Mouse (Mus musculus) cerebellum, adult 18-20 months (tissue): ENCODE data around the gene Selplg.
"Not testable (repeated sequence)": the region's sequence is repeated elsewhere in the genome, so short reads cannot be mapped to it uniquely, and the experiment has no call there.

ENCODE experiments used
- DNase-seq, 2 experiments: peaks; one replicate each; pipeline ENCODE4 v3.0.0; 2021

Gene Selplg

DNA sequence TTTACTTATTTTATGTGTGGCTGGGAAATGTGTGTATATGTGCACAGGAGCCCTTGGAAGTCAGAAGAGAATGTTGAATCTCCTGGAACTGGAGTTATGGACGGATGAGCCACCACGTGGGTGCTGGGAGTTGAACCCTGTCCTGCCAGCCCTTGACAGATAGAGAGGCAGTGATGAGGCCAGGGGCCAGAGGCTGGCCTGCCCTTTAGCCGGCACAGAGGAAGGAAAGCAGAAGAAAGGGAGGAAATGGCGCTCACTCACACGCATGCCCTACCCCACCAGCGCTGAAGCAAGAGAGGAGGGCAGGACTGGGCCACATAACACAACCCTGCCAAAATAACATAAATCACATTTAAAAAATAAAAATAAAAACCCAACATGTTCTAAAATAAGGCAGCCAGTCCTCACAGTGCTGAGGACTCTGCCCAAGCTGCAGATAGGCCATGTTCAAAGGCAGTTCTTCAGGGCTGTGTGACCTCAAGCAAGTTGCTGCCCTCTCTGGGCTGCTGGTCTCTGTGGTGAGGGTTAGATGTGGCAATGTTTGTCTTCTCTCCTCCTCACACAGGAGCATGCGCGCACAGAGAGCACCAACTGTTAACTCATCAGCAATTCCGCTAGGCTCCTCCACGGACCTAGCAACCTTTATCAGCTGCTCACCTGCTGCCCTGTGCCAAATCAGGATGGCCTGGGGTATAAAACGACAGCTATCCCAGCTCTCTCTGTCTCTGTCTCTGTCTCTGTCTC is 41.8 kb downstream of the Selplg start:
- DNase-seq = no peak

DNA sequence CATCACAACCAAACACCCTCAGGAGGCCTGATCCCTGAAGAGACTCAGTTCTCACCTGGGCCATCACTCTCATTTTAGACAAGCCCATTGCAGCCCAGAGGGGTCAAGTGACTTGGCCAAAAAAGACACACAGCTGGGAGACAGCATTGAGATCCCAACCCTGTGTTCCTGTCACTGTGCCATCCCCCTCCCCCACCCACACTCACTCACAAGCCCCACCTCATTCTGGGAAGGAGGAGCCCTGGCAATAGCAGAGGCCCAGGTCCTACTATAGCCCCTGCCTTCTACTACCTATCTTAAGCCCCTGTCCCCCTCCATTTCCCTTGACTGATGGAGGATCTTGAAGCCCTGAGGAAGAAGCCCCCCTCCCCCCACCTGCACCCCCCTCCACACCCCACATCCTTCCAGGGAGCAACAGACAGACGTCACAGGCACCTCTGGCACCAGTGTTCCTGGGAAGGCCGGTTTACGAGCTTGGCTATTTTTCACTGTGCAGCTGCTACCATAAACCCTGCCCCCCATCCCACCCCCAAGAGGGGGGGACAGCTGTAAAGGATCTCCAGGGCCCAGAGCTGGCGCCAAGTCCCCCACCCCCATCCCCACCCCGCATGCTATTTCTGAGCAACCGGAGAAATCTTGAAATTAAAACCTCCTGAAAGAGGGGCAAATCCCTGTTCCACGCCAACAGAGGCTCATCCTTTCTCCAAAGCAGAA is 43.2 kb downstream of the Selplg start:
- DNase-seq = no peak

DNA sequence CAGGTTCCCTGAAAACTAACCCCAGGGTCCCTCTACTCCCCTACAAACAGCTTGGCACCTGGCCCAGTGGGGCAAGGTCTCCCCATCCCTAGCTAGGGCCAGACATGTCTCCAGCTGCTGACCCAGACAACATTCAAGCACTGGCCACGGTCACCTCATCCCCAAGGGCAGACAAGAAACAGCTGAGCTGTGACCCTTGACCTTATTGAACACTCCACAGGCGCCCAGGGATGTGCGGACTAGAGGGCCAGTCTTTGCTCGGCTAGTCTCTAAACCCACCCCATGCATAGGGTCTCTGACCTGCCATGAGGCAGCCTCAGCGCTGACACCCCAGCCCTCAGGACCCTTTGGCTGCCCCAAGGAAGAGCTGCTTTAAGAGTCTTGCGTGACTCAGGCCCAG is 43.8 kb downstream of the Selplg start:
- no peak for DNase-seq

DNA sequence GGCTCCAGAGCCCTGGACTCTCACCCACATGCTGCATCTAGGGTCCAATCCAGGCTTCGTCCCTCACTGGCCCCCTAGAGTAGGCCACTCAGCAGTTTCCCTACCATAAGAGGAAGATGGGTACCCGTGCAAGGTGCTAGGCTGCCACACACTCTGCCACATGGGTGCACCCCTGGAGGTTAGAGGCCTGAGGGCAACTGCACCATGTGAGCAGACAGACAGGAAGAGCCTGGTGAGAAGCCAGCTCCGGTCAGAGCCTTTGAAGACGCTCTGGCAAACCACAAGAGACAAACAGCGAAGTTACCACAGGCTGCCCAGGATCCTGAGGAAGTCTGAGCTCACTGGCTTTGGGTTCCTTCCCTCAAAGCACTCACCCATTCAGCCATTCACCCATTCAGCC is 45.5 kb downstream of the Selplg start:
- DNase-seq = no peak

DNA sequence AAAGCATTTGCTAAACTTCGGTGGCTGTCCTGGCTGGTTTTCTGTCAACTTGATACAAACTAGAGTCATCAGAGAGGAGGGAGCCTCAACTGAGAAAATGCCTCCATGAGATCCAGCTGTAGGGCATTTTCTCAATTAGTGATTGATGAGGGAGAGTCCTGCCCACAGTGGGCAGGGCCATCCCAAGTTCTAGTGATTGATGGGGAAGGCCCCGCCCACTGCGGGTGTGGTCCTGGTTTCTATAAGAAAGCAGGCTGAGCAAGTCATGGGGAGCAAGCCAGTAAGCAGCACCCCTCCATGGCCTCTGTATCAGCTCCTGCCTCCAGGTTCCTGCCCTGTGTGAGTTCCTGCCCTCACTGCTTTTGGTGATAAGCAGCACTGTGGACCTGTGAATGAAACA is 48.3 kb downstream of the Selplg start:
- DNase-seq = not testable (repeated sequence)

DNA sequence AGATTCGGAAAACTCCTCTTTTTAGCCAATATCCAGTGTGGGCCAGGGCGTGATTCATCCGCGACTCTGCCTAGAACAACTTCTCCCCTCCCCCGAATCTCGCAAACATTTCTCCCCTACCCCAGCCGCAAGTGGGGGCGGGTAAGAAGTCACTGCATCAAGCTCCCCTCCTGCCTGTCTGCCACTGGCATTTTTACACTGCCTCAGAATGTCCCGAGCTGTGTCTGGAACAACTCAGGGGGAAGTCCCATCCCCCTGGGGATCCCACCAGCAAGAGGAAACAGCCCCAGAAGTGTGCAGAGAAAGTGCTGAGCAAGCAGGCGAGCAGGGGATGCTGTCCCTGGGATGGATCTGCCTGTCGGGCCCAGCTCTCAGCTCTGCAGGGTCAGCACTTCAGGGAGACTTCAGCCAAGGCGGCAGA is 48.9 kb downstream of the Selplg start:
- DNase-seq = no peak

DNA sequence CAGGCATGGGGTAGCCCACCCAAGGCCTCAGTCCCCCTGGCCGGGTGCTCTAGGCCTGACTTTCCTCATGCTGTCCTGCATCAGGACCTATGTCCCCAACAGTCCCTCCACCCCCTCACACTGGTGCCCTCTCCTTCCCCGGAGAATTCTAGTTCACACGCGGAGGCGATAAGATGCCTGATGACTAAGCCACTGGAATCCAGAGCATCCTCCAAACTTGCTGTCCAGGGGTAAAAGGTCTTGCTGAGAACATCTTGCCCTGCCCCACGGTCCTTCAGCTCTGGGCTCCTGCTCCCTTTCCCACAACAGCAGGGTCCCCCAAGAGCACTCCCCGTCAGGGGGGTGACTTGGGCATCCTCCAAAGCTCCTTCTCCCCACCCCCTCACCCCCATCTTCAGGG is 49.8 kb downstream of the Selplg start:
- no peak for DNase-seq

DNA sequence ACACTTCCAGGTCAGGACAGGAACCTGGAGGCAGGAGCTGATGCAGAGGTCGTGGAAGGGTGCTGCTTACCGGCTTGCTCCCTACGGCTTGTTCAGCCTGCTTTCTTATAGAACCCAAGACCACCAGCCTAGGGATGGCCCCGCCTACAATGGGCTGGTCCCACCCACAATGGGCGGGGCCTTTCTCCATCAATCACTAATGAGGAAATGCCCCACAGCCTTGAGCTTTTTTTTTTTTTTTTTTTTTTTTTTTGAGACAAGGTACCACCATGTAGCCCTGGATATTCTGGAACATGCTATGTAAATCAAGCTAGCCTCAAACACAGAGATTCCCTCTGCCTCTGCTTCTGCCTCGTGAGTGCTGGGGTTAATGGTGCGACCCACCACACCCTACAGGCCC is 50.6 kb downstream of the Selplg start:
- no peak for DNase-seq

DNA sequence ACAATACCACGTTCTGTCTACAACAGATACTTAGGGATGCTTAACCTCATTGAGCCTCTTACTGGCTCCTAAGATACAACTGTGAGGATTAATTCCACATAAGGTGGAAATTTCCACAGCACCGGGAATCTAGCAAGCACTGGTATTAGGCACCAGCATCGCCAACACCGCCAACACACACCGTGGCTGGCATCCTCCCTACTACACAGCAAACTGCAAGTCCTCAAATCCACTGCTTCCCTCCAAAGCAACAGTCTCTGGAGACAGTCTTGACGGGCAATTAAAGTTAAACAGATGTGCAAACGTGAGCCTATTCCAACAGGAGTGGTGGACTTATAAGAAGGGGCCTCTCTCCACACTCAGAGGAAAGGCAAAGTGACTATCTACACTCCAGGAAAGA is 51.2 kb downstream of the Selplg start:
- DNase-seq = no peak

DNA sequence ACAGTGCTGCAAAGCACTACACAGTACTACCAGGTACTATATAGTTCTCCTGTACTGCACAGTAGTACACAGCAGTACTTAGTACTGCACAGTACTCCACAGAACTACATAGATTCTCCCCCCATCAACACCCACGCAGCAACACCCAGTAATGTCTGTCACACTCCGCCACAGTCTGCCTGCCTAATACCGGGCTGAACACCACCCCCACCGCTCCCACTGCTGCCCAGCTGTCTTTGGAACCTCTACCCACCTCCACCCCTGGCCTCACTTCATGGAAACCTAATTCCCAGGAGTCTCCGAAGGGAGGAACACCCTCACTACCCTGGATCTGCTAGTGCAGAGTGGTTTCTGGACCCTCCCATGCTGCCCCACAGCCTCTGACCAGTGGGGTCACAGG is 51.7 kb downstream of the Selplg start:
- DNase-seq = no peak

DNA sequence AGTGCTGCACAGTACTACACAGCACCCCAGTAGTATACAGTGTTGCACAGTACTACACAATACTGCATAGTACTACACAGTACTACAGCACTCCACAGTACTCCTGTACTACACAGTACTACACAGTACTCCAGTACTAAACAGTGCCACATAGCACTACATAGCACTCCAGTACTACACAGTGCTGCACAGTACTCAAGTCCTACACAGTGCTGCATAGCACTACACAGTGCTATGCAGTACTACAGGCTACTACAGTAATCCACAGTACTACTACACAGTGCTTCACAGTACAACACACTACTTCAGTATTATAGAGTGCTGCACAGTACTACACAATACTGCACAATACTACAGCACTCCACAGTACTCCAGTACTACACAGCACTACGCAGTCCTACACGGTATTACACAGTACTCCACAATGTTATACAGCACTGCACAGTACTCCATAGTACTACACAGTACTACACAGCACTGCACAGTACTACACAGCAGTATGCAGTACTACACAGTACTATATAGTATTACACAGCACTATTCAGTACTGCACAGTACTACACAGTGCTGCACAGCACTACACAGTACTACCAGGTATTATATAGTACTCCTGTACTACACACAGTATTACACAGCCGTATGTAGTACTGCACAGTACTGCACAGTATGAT is 52.2 kb downstream of the Selplg start:
- no peak for DNase-seq

DNA sequence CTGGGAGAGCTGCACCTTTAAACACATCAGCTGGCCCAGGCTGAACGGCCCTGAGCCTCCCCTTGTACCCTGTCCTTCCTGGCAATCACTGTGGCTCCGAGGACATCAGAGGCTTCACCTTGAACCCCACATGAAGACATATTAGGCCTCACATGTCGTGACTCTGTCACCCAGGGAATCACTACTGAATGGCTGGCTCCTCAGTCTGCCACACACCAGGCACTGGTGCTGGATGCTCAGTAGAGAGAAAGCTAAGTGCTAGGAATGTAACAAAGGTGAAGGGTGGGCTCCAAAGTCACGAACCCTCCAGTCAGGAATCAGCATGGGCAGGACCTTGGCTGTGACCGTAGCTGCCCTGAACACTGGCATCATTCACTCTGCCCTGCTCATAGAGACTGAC is 52.9 kb downstream of the Selplg start:
- no peak for DNase-seq

DNA sequence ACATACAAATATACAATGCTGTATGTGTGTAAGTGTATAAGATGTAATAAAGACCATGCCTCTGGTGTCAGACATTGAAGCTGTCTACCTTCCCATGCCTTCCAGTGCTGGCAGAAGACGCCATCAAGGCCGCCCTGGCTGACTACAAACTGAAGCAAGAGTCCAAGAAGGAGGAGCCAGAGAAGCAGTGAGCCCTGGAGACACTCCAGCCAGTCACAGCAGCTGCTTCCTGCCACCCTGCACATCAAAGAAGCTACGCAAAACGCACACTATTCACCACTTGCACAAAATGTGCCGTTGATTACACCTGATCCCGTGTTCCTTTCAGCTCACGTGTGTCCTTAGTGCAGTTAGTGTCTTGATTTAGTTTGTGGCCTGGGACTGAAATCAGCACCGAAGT is 54.7 kb downstream of the Selplg start:
- not testable (repeated sequence) for DNase-seq

DNA sequence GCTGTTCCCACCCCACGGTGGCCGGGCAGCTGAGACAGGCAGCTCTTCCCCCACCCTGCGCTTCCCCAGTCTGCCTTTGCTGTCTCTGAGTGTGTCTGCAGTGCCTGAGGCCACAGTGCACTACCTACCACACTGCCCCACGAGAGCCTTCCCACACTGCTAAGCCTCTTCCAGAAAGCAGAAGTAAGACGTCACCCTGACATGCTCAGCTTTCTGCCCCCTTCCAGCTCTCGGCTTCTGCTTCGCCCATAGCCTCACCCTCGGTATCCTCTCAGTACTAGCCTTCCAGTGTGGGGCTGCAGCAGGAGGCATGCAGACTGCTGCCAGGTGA is 55.6 kb downstream of the Selplg start:
- DNase-seq = no peak

DNA sequence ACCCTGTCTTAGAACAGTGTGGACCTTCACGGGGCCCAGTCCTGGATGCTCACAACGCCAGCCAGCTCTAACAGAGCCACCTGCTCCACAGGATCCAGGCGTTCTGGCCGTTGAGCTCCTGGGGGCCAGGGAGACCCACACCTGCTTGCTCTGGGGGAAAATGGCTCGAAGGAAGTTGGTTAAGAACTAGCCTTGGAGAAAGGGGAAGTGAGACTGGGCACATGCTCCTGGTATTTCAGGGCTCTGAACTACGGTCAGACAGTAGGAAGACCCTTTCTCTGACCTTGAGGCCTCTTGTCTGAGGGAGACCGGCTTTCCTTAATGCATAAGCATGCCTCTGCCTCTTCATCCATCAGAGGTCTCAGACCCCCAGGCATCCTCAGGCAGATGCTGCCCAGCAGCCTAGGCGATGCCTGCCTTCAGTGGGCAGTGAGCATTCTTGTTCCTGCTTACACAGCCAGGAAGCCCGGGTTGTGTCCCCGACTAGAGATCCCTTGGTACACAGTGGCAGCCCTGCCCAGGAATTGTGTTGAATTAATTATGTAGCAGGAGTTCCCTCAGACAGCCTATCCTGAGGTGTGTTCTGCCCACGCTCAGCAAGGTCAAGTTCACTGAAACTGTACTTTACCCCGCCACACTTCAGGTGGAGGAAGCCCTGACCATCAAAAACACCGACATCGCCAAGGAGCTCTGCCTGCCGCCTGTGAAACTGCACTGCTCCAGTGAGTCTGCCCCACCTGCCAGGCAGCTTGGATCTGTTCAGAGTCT is 56.1 kb downstream of the Selplg start:
- no peak for DNase-seq

DNA sequence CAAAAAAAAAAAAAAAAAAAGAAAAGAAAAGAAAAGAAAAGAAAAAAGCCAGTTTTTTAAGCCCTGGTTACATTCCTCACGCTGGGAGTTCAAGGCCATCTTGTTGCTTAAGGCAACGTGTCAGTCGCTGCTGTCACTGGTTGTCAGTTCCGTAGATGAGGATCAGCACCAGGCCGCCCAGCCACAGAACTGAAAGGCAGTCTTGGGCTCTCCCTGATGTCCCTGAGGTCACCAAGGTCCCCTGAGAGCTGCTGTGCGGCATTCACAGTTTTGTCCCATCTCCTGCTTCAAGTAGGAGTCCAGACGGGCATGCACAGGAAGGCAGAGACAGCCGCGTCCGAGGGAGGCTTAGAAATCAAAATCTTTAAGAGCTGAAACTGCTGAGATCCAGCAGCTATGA is 56.9 kb downstream of the Selplg start:
- no peak for DNase-seq

DNA sequence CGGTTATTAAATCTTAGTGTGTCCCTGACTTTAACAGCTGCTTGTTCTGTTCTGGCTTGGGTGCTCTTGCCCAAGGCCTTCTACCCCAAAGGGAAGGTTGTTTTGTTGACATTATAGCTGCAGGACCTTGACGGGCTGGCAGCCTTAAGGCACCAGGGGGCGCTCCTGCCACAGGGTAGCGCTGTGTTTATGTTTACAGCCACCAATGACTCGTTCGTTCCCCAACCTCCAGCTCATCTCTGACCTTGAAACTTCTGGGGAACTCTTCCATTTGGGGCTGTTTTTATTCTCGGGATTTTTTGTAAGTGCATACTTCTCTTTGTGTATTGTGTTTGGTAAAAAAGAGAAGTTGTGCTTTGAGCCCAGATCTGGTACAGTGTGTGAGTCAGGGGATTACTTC is 58.8 kb downstream of the Selplg start:
- peak; percentile 76 to 82 for DNase-seq

DNA sequence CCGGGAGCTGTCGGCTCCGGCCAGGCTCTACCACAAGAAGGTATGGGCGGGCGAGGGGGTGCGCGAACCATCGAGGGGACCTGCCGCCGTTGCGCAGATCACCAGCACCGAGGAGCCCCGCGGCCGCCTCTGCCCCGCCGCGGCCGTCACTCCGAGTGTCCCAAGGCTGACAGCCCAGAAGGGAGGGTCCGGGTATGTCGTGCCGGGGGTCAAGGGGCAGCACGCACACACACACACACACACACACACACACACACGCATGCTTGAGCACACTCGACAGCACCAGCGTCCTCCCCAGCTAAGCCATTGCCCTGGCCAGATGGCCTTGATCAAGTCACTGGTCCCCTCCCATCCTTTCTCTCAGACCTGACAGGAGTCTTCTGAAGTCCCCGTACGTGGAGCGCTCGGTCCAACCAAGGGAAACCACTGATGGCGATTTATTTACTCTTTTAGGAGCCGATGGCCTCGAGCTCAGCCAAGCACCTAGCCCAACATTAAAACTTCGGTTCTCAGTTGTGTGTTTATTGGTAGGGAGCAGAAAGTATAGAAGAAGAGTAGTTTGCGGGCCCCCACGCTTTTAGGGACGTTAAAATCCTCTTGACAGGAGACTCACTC is 59.4 kb downstream of the Selplg start:
- no peak for DNase-seq

DNA sequence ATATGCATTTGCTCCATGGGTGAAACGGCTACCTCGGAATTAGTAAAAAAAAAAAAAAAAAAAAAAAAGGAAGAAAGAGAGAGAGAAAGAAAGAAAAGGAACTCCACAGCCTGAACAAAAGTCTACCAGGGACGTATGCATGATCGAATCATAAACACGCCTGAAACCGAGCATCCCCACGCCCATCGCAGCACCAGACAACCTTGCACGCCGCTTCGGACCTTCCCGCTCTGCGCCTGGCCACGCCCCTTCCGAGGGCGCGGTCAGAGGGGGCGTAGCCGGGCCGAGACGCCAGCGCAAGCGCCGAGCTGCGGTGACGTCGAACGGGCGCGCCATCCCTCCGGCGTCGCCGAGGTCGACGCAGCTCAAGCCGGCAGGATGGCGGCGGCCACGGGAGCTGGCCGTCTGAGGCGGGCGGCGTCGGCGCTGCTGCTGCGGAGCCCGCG is 60.0 kb downstream of the Selplg start, which contains the start of the genes Sart3 and Iscu:
TSS of gene Sart3 (minus strand) at position 61 of the 446 bp plus-strand sequence.
TSS of gene Iscu (plus strand) at position 299 of the 446 bp plus-strand sequence.
- peak; percentile 92 to 98 for DNase-seq

DNA sequence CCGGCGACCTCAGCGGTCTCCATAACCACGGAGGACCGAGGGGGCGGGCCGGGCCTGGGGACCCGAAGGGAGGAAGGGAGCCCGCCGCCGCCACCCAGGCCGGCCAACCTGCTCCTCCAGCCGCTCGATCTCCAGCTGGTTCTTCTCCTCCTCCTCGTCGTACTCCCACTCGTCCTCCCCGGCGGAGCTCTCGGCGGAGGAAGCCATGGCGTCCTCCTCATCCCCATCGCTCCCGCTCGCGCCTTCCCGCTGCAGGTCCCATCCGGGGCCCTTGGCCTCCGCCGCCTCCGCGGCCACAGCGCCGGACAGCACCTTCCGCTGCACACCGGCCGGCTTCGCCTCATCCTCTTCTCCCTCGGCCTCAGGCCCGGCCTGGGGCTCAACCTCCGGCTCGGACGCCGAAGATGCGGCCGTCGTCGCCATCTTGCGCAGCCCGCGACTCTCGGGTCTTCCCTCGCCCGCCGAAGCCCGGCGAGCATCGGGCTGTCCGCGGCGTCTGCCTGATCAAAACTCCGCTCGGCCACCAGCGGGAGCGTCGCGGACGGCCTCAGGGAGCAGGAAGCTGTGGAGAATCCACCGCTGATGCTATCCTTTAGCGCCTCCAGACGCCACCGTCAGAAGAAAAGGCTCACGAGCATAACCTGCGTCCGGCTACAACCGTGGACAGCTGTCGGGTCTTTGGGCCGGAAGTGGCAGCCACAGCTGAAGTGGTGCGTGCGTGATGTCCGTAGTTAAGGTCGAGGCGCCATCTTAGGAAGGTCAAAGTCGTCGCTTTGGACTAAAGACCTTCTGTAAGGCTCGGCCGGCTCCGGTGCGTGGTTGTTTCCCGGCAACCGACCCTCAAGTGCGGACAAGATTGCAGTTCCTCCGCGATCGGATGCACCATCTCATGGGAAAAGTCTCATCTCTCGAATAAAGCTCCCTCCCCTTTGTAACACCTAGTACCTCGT is 61.0 kb downstream of the Selplg start:
- DNase-seq = peak; percentile 85 to 86

DNA sequence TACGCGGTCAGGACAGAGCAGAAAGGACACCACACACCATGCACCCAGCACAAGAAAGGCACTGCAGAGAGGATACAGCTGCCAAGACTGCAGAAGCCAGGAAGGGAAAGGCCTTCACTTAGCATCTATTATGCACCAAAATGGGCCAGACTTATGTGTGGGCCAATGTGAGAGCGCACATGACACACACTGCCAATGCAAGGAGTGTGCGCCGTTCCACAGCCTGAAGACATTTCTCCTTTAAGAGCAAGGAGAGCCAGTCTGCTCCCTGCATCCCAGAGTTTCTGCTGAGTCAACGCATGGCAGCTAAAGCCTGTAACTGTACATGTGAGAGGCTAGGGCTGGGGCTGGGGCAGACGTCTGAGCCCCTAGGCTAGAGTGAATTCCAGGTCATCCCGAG is 63.6 kb downstream of the Selplg start:
- no peak for DNase-seq
